Mouse (Mus musculus): ENCODE data around the gene Bnc2. TPM values are rescaled to one million over a fixed set of nuclear protein-coding genes. Genes with fewer than 3 reads are reported as not detected.

Bnc2 gene
- polyA plus RNA-seq, 1 experiment from 2014 or later: 4.3 TPM

GRCm38 (mm10) chr4:84359996-84360395, 315.1 kb downstream of the Bnc2 start:
- Histone ChIP-seq H3K4me1 (peaks cover 34% of the 10 kb centered on the region), H3K36me3 (no peaks in the 10 kb centered on the region), H3K27ac (replicated peaks) (no peak overlapping the region), H3K27me3 (ENCODE audit: low read depth, poor library complexity, severe bottlenecking) (no peaks in the 10 kb centered on the region; the same call in 1 of the 2 replicates), H3K9me3 (replicated peaks) (no peaks in the 10 kb centered on the region), H3K4me3 (no peak overlapping the region)
- no peak for DNase-seq (ENCODE audit: low spot score)
- WGBS: 94% methylated on average over 2 of the region's 2 CpGs

DNA sequence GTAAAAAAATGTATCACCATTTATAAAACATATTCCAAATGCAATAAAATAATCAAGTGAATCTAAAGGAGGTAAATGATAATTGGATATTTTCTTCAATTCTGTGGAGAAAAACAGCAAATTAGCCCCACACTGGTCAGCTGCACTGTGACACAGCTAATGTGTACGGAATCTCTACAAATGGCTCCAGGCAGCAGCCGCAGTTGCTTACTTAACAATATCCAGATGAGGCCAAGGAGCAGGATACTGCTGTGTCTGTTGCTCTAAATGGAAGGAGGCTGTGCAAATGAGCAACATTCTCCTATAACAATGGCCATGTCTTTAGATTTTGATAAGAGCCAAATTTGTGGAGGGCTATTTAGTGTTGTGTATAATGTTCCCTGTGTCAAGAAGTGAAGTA, 316.9 kb downstream of the Bnc2 start:
- 61% methylated on average over 2 of the region's 2 CpGs for WGBS
- H3K9me3 ChIP-seq (replicated peaks): no peaks in the 10 kb centered on the region
- H3K27me3 ChIP-seq (ENCODE audit: low read depth, poor library complexity, severe bottlenecking): no peaks in the 10 kb centered on the region; the same call in 1 of the 2 replicates
- H3K4me3 ChIP-seq: no peak overlapping the region
- DNase-seq (ENCODE audit: low spot score): no peak
- H3K4me1 ChIP-seq: peaks cover 34% of the 10 kb centered on the region
- H3K27ac ChIP-seq (replicated peaks): no peak overlapping the region
- no peaks in the 10 kb centered on the region for H3K36me3 ChIP-seq

DNA sequence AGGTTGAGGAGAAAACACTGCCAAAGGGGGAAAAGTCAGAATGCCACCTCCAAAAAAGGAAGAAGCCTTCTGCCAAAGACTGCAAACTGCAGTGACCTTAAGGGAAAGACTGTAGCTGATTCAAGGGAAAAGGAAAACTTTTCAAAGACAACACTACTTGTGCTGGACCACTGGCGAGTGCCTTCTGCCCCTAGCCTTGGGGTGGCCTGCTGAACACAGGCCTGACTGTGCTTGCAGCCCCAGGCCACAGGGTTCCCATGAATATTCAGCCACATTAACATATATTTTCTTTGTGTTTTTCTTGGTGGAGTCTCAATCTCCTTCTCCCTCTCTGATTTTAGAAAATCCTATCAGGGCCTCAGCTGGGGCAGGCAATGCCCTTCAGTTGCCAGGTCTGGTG, 317.7 kb downstream of the Bnc2 start:
- Histone ChIP-seq H3K27me3 (ENCODE audit: low read depth, poor library complexity, severe bottlenecking) (no peaks in the 10 kb centered on the region; the same call in 1 of the 2 replicates), H3K4me3 (no peak overlapping the region), H3K27ac (replicated peaks) (0 out of 2 replicates have a peak overlapping the region, but pooled peaks have one; percentile 19), H3K9me3 (replicated peaks) (no peaks in the 10 kb centered on the region), H3K4me1 (peaks cover 34% of the 10 kb centered on the region), H3K36me3 (no peaks in the 10 kb centered on the region)
- 22% methylated on average over 1 of the region's 1 CpGs for WGBS
- peak; percentile 29 for DNase-seq (ENCODE audit: low spot score)

DNA sequence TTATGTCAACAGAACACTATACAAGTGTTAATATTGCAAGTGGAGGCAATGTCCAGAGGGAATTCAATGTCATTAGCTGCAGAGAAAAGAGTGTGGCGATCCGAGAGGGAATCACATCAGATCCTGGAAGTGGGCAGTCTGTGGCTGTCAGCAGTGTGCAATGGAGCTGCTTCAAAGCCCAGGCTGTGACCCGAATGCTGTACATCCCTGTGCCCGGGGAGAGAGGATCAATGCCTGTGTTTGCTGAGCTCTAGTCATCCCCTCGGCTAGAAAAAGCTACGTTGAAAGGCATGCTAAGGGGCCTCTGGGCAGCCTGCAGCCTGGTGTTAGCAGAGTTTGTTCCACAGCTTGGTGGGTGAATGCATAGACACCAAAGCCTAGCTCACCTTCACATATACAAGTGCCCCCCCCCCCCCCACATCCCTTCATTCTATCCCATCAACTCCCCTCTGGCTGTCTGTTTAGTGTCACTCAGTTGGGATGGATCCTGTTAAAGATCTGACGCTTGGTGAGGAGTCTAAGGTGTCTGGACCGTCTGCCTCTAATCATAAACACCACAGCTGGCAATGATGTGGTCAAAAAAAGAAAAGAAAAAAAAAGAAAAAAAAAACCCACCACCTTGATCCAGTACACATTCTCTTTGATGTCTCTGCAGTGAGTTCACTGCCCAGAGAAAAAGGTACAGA, 318.5 kb downstream of the Bnc2 start:
- H3K4me1 ChIP-seq: peaks cover 34% of the 10 kb centered on the region
- no peak overlapping the region for H3K4me3 ChIP-seq
- WGBS: 23% methylated on average over 8 of the region's 8 CpGs
- H3K27me3 ChIP-seq (ENCODE audit: low read depth, poor library complexity, severe bottlenecking): no peaks in the 10 kb centered on the region; the same call in 1 of the 2 replicates
- H3K36me3 ChIP-seq: no peaks in the 10 kb centered on the region
- DNase-seq (ENCODE audit: low spot score): peak; percentile 55
- no peaks in the 10 kb centered on the region for H3K9me3 ChIP-seq (replicated peaks)
- peak overlapping the region; percentile 59; the same call in 1 of the 2 replicates for H3K27ac ChIP-seq (replicated peaks)

GRCm38 (mm10) chr4:84352656-84353055, 322.4 kb downstream of the Bnc2 start:
- 84% methylated on average over 2 of the region's 2 CpGs for WGBS
- peaks cover 29% of the 10 kb centered on the region for H3K4me1 ChIP-seq
- H3K27me3 ChIP-seq (ENCODE audit: low read depth, poor library complexity, severe bottlenecking): no peaks in the 10 kb centered on the region; the same call in 1 of the 2 replicates
- no peak for DNase-seq (ENCODE audit: low spot score)
- H3K4me3 ChIP-seq: no peak overlapping the region
- H3K27ac ChIP-seq (replicated peaks): no peak overlapping the region
- H3K9me3 ChIP-seq (replicated peaks): no peaks in the 10 kb centered on the region
- H3K36me3 ChIP-seq: no peaks in the 10 kb centered on the region

- no peak overlapping the region for H3K27ac ChIP-seq (replicated peaks)
- no peak for DNase-seq (ENCODE audit: low spot score)
- no peaks in the 10 kb centered on the region for H3K9me3 ChIP-seq (replicated peaks)
- WGBS: 56% methylated on average over 5 of the region's 5 CpGs
- no peaks in the 10 kb centered on the region for H3K27me3 ChIP-seq (ENCODE audit: low read depth, poor library complexity, severe bottlenecking)
- peaks cover 6% of the 10 kb centered on the region; the same call in 1 of the 2 replicates for H3K4me1 ChIP-seq
- H3K36me3 ChIP-seq: no peaks in the 10 kb centered on the region
- no peak overlapping the region for H3K4me3 ChIP-seq
Observed at GRCm38 (mm10) chr4:84349536-84349935, 325.5 kb downstream of the Bnc2 start.

DNA sequence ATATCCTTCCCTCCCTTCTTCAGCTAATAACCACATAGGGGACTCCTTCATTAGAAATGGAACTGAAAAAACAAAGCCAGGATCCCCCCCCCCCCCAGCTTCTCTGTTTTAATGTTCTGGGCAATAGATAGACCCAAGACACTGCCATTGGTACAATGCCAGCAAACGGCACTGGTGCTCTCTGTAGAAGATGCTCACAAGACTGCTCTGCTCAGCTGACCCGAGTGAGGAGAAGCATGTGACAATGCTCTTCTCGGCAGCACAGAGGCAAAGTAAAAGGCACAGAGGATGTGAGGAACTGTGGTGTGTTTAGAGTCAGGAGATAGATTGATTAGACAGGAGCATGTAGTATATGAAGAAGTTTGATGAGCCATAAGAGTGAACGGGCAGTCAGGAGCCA, 335.9 kb downstream of the Bnc2 start:
- H3K9me3 ChIP-seq (replicated peaks): no peaks in the 10 kb centered on the region
- H3K27me3 ChIP-seq (ENCODE audit: low read depth, poor library complexity, severe bottlenecking): no peaks in the 10 kb centered on the region; the same call in 1 of the 2 replicates
- H3K36me3 ChIP-seq: no peaks in the 10 kb centered on the region
- no peaks in the 10 kb centered on the region for H3K4me1 ChIP-seq
- no peak for DNase-seq (ENCODE audit: low spot score)
- no peak overlapping the region for H3K27ac ChIP-seq (replicated peaks)
- H3K4me3 ChIP-seq: no peak overlapping the region
- 89% methylated on average over 4 of the region's 4 CpGs for WGBS

DNA sequence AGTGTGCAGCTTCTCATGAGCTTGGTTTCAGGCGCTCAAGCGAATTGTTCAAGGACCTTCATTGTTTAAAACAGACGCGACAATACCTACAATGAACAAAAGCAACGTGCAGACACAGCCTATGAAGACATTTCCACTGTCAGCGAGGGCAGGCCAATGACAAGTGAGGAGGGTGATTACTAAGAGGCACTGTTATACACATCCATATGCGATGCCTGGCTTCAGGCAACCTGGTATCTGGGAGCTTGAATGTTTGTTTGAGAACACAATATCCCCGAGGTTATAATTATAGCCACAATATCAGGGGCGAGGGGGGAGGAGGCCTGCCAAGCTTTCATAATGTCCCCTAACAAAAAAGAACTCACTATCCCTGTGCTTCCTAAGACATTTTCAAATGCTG, 343.1 kb downstream of the Bnc2 start:
- WGBS: 71% methylated on average over 9 of the region's 9 CpGs
- H3K36me3 ChIP-seq: no peaks in the 10 kb centered on the region

DNA sequence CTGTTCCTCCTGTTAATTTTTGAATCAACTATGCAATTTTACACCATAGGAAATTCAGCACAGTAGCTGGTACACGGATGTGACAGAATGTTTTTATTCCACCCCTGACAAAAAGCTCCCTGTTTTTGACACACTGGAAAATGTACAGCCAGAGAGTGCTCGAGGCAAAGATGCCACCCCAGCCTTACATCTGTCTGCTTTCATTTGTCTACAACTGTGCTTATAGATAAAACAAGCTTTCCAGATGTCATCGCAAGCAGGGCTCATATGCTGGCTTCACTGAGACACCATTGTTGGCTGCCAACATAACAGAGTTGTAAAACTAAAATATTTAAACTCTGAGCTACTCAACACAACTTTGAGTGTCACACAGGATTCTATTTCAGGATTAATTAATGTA, 343.6 kb downstream of the Bnc2 start:
- peaks cover 4% of the 10 kb centered on the region; the same call in 1 of the 2 replicates for H3K4me1 ChIP-seq
- 79% methylated on average over 3 of the region's 3 CpGs for WGBS
- H3K36me3 ChIP-seq: no peaks in the 10 kb centered on the region
- no peak for DNase-seq (ENCODE audit: low spot score)
- H3K4me3 ChIP-seq: no peak overlapping the region
- H3K27me3 ChIP-seq (ENCODE audit: low read depth, poor library complexity, severe bottlenecking): peaks cover 5% of the 10 kb centered on the region; the same call in 1 of the 2 replicates
- H3K27ac ChIP-seq (replicated peaks): no peak overlapping the region
- no peaks in the 10 kb centered on the region for H3K9me3 ChIP-seq (replicated peaks)

More for the DNA sequence above, 343.1 kb downstream of the Bnc2 start:
- Histone ChIP-seq H3K4me1 (peaks cover 4% of the 10 kb centered on the region; the same call in 1 of the 2 replicates), H3K27ac (replicated peaks) (no peak overlapping the region), H3K27me3 (ENCODE audit: low read depth, poor library complexity, severe bottlenecking) (peaks cover 2% of the 10 kb centered on the region; the same call in 1 of the 2 replicates), H3K4me3 (no peak overlapping the region), H3K9me3 (replicated peaks) (no peaks in the 10 kb centered on the region)
- no peak for DNase-seq (ENCODE audit: low spot score)

GRCm38 (mm10) chr4:84330509-84330908, 344.6 kb downstream of the Bnc2 start:
- Histone ChIP-seq H3K4me3 (no peak overlapping the region), H3K36me3 (no peaks in the 10 kb centered on the region), H3K9me3 (replicated peaks) (no peaks in the 10 kb centered on the region), H3K27ac (replicated peaks) (no peak overlapping the region), H3K4me1 (peaks cover 4% of the 10 kb centered on the region; the same call in 1 of the 2 replicates), H3K27me3 (ENCODE audit: low read depth, poor library complexity, severe bottlenecking) (peaks cover 5% of the 10 kb centered on the region; the same call in 1 of the 2 replicates)
- DNase-seq (ENCODE audit: low spot score): no peak
- WGBS: 99% methylated on average over 4 of the region's 4 CpGs

- no peaks in the 10 kb centered on the region for H3K36me3 ChIP-seq
- H3K4me3 ChIP-seq: no peak overlapping the region
- 86% methylated on average over 5 of the region's 5 CpGs for WGBS
- H3K9me3 ChIP-seq (replicated peaks): no peaks in the 10 kb centered on the region
- no peak overlapping the region for H3K27ac ChIP-seq (replicated peaks)
- DNase-seq (ENCODE audit: low spot score): no peak
- H3K27me3 ChIP-seq (ENCODE audit: low read depth, poor library complexity, severe bottlenecking): peaks cover 5% of the 10 kb centered on the region; the same call in 1 of the 2 replicates
- H3K4me1 ChIP-seq: peaks cover 10% of the 10 kb centered on the region
Observed at GRCm38 (mm10) chr4:84329651-84330050, 345.4 kb downstream of the Bnc2 start.

DNA sequence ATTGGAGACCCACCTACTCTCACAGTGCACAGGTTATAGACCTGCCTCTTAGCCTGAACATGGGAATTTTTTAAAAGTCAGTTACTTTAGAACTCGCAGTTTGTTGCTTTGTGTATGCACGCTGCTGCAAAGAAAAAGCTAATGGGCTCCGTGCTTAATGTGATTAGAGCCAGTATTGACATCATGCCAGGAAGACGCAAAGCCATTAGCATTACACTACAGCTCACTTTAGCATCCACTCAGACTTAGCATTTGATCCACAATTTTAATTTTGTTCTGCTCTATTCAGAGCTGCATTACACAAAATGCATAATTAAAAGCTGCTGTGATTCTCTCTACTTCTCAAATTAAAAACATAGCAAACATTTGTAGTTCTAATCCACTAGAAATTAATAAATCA, 350.7 kb downstream of the Bnc2 start:
- Histone ChIP-seq H3K9me3 (replicated peaks) (no peaks in the 10 kb centered on the region), H3K27ac (replicated peaks) (no peak overlapping the region), H3K36me3 (no peaks in the 10 kb centered on the region), H3K4me1 (peaks cover 11% of the 10 kb centered on the region), H3K27me3 (ENCODE audit: low read depth, poor library complexity, severe bottlenecking) (0 out of 2 replicates have a peak, but pooled peaks cover 5% of the 10 kb centered on the region), H3K4me3 (no peak overlapping the region)
- DNase-seq (ENCODE audit: low spot score): no peak
- WGBS: 51% methylated on average over 4 of the region's 4 CpGs

- no peaks in the 10 kb centered on the region for H3K9me3 ChIP-seq (replicated peaks)
- H3K4me3 ChIP-seq: no peak overlapping the region
- H3K36me3 ChIP-seq: no peaks in the 10 kb centered on the region
- H3K27me3 ChIP-seq (ENCODE audit: low read depth, poor library complexity, severe bottlenecking): no peaks in the 10 kb centered on the region
- no peak overlapping the region for H3K27ac ChIP-seq (replicated peaks)
- no peak for DNase-seq (ENCODE audit: low spot score)
- peaks cover 11% of the 10 kb centered on the region for H3K4me1 ChIP-seq
- WGBS: 60% methylated on average over 2 of the region's 2 CpGs
Observed at GRCm38 (mm10) chr4:84321598-84321997, 353.5 kb downstream of the Bnc2 start.
